Mouse (Mus musculus) cerebellum, adult 18-20 months (tissue): ENCODE data around the gene Rack1.
"Not testable (repeated sequence)": the region's sequence is repeated elsewhere in the genome, so short reads cannot be mapped to it uniquely, and the experiment has no call there.

ENCODE experiments used
- DNase-seq, 2 experiments: peaks; one replicate each; pipeline ENCODE4 v3.0.0; 2021

The Rack1 gene

DNA sequence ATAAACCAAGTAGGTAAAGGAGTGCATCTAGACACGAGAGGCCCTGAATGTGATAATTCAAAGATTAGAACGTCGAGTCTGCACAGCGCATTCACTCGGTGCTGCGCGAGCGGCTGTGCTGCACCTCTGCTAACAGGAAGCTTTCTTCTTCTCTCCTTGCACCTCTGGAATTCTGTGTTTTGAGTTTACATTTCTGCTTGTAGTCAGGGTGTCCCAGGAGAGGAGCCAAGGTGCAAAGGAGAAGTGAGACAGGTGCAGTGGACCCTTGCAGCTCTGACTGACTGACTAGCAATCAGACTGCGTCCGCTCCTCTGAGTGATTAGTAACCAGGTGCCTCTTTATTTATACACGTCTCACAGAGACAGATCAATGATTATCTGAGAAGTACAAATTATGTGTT, 43.1 kb downstream of the Rack1 start:
- DNase-seq = no peak

DNA sequence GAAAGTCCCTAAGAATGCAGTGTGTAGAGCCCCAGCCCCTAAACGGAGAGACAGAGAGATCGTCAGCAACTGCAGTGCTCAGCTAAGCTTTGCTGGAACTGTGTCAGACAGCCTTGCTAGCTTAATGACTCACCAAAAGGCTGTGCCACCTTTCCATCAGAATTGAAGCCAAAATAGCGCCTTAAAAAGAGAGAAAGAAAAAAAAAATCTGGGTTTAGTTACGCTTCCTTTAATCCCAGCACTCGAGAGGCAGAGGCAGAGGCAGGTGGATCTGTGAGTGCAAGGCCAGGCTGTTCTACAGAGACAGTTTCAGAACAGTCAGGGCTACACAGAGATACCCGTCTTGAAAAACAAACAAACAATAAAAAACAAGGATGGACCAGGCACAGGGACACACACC, 44.2 kb downstream of the Rack1 start:
- DNase-seq = no peak

DNA sequence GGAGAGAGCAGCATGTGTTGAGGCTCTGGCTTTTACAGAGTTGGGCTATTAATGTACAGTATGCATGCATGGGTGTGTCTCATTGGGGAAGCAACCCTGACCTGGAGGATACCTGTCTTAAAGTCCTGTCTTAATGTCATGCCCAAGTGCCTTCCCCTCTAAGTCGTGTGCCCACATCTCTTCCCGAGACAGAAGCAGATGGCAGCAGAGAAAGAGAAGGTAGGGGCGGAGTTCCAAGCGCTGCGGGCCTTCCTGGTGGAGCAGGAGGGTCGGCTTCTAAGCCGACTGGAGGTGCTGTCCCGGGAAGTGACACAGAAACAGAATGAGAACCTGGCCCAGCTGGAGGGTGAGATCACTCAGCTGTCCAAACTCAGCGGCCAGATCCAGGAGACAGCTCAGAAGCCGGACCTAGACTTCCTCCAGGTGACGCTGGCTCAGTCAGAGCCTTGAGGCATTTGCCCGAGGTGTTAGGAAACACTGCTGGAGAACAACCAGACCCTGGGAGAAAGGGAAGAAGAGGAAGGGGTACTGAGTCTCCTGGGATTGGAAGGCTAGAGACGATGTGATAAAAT, 45.2 kb downstream of the Rack1 start:
- DNase-seq = no peak

DNA sequence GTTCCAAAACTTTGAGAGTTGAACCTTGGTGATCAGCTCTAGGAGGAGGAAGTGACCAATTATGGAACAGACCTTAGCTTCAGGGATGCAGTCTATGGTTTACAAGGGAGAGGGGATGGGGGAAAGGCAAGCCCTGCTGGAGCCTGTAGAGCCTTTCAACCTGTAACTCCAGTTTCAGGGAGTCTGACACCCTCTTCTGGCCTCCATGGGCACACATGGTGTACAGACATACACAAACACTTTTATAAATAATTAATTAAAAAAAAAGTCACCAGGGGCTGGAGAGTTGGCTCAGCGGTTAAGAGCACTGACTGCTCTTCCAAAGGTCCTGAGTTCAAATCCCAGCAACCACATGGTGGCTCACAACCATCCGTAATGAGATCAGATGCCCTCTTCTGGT, 46.2 kb downstream of the Rack1 start:
- not testable (repeated sequence) for DNase-seq

DNA sequence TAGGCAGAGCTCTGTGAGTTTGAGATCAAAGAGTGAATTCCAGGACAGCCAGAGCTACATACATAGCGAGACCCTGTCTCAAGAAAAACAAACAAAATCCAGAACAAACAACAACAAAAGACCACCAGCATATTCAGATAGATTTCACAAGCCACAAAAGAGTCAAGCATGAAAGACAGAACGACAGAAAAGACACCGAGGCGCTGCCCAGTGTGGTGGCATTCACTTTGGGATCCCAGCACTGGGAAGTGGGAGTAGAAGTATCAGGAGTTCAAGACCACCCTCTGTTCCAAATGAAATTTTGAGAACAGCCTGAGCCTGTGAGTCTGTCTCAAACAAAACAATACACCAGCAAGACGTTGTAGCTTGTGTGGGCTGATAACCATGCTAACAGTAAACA, 46.7 kb downstream of the Rack1 start:
- DNase-seq = no peak

DNA sequence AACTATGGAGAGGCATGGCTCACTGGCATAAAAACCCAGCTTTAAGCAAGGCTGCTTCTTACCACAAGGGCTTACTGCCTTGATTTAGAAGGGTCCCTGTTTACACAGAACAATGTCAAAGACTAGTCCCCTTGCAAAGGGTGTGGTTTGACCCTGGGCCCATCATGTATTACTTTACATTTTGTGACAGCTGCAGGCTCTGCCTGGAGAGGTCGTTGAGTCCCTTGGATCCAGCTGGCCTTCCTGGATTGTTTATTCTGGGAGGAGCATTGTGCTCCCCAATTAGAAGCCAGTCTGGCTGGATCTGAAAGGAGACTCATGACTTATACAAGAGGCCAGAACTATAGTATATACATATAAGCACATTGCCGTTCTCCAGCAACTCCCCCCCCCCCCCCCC, 50.1 kb downstream of the Rack1 start:
- no peak for DNase-seq

DNA sequence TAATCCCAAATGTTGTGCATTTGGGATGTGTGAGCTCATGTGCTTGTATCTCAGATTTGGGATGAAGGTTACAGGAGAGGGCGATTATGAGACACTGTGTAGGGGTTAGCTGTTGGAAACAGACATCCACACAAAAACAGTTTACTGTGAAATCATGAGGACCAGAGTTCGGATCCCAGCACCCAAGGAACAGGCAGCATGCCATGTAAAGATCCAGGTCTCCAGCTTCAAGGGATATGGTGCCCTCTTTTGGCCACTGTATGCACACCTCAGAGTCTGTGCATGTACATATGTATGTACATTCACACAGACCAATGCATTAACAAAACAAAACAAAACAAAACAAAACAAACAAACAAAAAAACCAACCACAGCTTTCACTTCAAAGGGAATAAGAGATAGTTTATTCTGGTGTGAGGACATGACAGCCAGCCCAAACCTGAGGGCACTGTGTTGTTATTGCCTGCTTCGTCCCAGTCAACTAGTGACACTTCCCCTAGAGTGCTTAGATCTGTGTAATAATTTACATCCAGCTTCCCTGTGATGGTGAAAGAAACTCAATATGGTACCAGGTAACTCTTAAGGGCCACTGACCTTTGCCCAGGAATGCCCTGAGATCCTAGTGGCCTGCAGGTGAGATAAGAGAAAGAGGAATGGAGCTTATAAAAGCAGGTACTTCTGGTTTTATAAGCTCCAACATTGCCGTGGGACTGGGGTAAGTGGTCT, 51.3 kb downstream of the Rack1 start:
- no peak for DNase-seq

DNA sequence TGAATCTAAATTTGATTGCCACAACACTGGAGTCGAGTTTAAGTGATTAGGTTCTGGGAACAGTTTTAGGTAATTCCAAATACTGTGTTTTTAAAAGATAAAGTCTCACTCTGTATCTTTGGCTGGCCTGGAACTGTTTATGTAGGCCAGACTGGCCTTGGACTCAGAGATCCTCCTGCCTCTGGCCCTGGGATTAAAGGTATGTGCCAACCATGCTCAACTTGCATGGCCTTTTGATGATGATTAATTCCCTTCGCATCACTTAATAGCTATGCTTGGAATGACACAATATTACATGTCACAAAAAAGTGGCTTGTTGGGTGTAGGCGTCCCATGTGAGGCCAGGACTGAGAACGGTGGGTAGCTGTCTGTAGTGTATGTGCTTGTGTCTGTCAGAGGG, 52.1 kb downstream of the Rack1 start:
- no peak for DNase-seq

DNA sequence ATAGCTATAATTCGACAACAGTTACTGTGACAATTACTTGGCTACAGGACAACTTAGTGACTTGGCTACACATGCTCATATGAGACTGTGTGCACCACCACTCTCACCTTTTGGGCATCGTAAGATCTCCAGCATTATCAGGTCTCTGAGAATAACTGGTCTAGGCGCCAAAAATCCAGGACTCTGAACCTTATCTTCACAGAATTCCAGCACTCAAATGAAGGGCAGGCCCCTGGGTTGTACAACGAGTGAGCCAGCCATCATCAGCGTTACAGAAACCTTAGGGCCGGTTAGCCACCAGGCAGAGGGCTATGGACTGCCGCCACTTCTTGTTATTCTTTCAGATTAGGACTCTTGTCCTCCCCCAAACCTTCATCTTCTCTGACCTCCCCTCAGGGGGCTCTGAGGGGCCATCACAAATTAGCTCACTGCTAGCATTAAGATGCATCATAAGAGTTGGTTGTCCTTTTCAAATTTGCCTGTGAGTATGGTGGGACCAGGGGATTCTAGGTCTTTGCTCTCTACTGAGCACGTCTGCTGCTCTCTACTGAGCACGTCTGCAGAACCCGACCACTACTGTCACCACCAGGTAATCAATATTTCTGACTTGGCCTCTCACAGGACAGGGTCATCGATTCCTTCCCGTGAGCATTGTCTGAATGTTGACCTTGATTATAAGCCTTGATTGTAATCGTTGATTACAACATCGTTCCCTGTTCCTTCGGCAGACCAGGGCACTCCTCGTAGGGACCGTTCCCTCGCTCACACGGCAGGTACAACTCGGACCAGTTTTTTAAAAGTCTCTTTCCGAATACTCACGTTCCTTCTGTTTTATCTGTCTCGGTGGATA, 52.7 kb downstream of the Rack1 start:
- peak in 1 of 2 experiments; percentile 32 for DNase-seq

DNA sequence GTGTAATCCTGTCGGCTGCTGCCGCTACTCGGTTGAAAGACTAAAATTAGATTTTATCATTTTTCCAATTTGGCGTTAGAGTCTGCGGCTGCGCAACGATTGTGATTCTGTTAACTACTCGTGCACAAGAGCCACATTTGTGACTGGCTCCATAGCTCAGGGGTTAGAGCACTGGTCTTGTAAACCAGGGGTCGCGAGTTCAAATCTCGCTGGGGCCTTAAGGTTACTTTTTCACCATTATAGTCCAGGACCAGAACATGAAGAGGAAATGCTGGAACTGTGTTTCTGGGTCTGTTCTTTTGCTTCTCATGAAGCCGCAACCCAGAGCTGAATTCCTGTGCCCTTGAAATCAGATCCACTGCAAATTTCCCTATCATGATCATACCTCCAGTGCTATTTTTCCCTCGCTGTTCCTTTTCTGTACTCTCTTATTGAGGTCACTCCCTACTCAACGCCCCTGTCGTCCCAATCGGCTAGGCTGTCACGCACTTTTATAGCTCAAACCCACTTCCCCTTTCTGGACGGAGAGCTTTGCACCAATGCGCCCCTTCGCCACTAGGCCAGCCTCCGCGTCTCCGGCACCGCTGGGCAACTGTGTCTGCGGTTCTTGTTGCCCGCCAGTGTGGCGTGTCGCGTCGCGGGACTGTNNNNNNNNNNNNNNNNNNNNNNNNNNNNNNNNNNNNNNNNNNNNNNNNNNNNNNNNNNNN, 53.5 kb downstream of the Rack1 start:
- DNase-seq = peak; percentile 87 to 95
